Mouse (Mus musculus): Measurements from ENCODE around the gene Ankrd37.
A peak's percentile ranks its signal among the peaks of the same experiment; 100 is the strongest.

Gene Ankrd37

DNA sequence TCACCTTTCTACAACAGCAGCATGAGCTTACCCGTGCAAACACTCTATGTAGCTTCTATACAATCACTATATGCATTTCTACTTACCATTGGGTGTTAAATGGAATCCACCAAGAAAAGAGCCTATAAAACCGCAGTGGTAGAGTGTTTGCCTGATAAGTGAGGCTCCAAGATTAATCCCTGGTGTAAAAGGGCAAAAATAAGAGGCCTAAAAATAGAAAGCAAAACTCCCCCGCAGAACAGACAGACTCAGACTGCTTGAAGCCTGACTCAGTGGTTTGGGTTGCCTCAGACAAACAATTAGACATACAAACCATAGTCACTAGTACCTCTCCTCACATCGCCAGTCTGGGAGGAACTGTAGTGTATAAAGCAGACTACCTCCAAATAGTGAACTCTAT is at the start of gene Ankrd37:
Ankrd37 (minus strand) TSS at position 112 of the 400 bp plus-strand sequence.
- no peak for DNase-seq

DNA sequence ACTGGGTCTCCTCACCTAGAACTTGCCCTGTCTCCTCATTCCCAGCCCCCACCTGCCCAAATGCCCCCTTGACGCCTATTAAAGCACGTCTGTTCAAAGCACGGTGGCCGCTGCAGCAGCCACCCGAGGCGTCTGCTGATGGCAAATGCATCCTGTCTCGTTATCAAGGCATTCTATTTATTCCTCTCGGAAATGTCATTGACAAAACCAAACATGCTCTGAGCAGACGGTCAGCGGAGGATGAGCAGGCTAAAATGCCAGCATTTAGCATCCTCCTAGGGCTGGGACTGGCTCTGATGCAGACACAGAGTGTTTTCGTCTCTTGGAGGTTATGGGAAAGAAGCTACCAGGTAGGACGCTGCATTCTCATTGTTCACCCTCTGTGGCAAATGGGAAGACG is 34.8 kb upstream of the Ankrd37 start:
- DNase-seq = no peak

DNA sequence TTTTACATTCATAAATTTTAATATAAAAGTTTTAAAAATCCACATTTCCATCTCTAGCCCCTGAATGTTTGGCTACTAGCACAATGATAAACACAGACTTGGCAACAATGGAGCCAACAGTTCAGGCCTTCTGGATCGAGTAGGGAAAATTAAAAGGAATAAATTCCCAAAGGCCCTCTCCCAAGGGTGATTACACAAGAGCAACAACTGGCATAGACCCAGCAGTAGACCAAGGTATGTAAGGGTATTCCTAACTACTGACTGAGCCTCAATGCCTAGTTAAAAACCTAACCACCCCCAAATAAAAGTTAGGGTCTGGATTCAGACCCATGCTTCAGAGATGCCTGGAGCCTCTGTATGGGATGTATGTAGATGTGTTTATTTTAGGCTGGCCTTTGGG is 34.2 kb upstream of the Ankrd37 start:
- DNase-seq = no peak

DNA sequence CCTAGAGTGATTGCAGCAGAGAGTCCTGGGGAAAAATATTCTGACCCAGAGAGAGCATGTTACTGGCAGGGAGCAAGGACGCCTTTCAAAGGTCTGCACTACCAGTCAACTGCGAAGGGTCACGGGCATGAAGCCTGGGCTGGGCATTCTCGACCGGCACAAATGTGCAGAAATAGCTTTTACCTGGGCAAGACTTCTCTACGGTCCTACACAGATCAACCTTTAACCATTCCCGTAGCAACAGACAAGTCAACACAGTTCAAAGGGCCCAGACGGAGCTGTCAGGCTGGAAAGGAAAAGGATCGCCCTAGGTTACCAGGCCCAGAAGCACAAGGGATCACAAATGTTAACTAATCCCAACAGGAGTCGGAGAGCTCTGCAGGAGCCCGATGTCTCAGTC is 30.7 kb upstream of the Ankrd37 start:
- no peak for DNase-seq

DNA sequence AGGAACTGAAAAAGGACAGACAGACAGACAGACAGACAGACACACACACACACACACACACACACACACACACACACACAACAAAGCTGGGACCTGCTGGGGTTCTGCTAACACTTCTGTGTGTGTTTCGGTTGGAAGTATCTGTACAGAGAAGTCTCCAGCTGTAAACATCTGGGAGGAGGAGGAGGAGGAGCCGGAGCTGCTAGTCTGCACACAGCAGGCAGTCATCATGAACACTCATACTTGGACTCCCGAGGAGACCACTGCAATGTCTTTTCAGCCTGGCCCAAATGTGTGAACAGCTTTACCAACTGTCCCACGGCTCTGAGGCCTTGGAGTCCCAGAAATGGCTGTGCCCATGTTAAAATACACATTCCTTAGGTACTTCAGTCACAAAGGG is 18.9 kb upstream of the Ankrd37 start:
- no peak for DNase-seq

DNA sequence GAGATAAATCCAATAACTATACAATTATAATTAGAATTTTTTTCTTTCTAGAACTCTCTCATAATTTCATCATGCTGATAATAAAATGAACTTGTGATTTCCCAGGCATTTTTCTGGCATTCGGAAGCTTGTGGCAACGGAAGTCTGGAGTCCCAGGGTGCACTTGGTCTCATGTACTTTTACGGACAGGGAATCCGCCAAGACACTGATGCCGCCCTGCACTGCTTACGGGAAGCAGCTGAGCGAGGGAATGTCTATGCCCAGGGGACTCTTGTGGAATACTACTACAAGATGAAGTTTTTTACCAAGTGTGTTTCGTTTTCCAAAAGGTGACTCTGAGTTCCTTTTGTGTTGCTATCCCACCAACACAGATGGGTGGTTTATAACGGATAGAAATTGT is 17.3 kb upstream of the Ankrd37 start:
- DNase-seq = no peak

DNA sequence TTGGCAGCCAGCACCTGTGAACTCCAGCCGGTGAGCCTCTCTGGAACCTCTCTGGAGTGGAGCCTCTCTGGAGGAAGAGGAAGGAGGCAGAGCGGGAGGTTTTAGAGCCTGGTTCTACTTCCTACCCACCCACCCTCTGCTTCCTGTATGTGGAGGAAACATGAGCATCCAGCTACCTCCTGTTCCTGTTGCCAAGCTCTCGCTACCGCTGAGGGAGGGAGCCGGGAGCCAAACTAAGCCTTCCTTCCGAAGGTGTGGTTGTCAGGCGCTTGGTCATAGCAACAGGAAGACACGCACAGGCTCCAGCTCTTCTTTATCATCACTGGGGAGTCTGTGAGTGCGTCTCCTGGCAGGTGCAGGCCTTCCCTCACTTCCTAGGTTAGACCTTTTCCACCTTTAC is 16.7 kb upstream of the Ankrd37 start:
- no peak for DNase-seq

DNA sequence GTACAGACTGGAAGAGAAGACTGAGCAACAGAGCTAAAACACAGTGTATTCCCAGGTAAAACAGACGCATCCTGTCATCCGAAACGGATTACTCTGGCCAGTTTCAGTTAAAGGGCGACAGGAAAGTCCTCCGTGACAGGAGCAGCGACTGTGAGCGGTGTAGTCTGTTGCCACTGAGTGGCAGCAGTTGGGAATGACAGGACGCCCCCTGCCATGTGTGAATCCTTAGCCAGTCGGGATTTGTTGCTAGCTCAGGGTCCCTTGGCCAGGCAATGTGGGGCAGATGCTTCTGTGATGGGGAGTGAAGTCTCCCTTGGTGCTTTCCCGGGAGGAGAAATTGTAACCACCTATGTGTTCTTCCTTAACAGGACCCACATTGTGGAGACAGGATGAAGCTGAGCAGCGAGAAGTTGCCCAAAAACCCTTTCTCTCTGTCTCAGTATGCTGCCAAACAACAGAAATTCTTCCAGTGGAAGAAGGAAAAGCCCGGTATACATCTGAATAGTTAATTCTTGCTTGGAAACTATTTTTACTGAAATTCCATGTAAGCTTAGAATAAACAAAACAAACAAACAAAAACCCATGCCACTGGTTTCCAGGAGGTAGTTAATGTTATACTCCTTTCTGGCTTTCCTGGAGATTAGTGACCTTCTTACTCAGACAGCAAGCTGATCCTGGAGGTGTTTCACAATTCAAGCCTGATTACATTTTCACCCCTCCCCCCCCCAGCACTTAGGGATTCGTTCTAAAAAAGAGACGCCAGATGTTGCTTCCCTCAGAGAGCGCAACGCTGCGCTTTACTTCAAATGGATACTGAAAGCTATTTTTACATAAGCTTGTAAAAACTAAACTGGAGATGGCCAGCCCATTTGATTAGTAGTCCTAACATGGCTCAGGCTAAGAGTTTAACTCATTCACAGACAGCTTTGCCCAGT is 5.5 kb upstream of the Ankrd37 start:
- DNase-seq = no peak

DNA sequence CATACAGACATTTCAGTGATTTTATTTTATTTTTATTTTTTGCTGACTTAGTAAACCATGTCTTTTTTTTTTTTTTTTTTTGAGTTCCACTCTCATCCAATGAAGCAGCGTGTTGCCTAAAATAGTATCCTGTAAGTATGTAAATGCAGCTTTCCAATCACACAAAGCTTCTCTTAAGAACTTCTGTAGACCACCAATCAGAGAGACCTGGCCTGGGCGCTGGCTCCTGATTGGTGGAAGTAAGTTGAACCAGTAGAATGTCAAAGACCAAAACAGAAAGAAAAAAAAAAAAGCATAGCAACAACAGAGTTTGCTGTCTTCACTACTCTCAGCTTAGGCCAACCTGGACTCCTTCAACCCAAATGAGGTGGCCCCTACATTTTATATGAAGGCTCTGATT is 4.8 kb upstream of the Ankrd37 start:
- DNase-seq = no peak

DNA sequence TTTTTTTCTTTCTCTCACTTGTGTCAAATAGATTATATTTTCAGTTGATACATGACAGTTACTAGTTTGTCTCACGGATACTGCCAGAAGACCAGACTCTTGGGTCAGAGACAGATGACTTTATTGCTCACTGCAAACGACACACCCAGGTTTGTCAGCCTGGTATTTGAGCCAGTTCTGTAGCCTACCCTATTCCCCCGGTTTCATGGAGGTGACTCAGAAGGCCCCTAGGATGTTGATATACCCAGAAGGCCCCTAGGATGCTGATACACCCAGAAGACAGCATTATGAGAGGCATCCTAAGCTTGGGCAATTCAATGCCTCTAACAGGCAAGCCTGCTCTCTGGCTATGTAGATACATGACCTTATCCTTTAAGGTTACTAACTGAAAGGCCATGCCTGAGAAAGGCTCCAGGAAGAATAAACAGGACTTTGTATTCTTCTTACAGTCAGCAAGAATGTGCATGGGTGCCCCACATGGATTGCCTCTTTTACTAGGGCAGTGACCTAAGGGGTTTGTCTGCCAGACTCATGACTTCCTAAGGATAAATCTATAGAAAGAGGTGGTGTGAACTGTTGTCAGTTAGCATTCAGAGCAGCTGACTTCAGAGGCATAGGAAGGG is 1.7 kb upstream of the Ankrd37 start:
- no peak for DNase-seq

DNA sequence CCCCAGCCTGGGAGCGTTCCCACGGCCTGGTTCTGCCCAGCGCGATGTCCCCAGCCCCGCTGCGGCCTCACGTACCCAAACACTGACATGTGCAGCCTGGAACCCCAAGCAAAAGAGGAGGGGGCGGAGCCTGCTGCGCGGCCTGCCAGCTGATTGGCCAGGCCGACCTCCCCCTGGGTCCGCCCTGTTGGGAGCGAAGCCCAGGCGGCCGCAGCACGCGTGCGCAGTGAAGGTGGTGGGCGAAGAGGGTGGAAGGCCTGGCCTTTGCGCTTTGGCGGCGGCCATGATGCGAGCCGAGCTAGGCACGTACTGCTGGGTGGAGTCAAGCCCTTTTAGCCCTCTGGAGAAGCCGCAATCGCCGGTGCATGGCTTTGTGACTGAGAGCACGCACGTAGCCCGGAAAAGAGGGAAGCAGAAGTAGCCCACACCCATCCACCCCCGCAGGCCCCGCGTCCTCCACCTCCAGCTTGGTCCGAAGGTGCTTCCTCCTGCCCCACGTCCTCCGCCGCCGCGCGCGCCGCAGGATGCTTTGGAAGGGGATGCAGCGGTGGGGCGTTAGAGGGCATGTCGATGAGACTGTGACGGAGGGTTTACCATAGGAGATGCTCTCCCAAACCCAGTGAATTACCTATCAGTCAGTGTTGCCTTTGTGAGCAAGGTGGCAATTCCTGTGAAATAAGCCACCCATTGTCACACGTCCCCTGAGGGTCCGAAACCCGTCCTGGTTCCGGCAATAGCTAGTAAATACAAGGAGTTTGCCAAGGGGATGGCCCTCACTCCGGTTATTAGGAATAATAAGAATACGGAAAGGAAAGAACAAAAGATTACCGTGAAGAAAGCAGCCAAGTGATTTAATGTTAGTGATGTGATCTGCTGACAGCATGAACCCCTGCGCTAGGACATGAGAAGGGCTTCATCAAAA is 5.5 kb downstream of the Ankrd37 start:
- peak; percentile 100 for DNase-seq

DNA sequence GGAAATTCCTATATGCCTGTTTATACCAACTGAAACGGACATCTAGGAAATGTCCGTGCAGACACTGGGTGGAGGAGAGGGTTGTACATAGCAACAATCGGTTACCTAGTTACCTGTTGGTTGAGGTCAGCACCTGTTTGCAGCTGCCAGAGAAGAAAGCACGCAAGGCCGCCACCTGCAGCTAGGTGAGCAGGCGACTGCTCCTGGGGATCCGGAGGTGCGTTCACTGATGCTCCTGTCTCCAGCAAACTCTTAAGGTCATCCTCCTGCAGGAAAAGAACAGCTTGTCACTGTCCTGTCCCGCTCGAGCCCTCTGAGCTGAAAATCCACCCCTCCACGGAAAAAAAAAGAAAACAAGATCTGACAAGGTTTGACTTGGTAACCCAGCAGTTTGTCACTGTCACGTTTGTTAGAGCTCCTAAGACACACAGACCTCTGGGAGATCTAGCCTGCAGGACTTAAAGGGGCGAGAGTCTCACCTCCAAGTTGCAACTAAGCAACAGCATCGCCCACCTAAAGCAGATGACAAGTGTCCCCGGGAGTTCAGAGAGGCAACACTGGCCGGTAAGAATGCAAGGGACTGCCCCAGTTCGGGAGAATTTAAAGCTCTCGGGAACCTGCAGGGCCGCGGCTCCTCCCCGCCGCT is 6.2 kb downstream of the Ankrd37 start, which contains the start of gene Lrp2bp:
Lrp2bp (plus strand) TSS at position 166 of the 646 bp plus-strand sequence.
- DNase-seq = no peak

DNA sequence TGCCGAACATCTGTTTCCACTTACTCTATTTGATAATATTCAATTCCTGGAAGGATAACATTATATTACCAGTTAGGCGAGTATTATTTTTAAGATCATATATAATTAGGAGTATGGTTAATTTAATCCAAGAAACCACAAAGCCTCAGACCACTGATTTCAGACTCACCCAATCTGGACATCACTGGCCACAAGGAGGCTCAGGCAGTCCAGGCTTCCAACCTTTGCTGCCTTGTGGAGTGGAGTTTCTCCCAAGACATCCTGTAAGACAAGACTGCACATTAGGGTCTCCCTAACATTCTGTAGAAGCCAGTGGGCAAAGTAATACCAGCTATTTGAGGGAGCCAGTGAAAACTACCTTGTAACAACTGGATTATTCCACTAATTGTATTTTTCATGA is 7.3 kb downstream of the Ankrd37 start:
- DNase-seq = no peak

DNA sequence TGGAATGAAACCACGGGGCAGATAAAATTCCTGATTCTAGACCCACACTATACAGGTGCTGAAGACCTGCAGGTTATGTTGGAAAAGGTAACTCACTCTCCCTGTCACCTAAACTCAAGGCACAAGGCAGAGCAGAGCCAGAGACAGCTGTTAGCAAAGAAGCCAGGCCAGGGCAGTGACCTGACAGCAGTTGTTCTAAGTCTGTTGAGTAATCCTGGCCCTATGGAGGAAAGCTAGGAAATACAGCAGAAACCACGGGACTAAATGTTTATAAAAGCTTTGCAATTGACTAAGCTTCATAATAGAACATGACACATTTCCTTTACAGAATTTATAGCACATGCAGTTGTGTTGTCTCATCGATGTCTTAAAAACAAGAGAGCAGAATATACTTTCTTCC is 9.9 kb downstream of the Ankrd37 start:
- DNase-seq = no peak

DNA sequence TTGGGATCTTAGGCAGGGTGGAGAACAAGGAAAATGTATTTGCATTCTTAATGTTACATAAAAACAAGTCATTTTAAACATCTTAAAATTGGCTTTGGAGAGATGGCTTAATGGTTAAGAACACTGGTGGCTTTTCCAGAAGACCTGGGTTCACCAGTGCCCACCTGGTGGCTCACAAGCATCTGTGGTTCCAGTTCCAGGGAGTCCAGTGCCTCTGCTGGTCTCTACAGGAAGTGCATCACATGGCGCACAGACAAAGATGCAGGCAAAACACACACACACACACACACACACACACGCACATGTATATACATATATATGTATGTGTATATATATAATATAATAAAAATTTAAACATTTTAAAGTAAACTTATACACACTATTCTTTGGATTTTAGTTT is 11.4 kb downstream of the Ankrd37 start:
- no peak for DNase-seq

DNA sequence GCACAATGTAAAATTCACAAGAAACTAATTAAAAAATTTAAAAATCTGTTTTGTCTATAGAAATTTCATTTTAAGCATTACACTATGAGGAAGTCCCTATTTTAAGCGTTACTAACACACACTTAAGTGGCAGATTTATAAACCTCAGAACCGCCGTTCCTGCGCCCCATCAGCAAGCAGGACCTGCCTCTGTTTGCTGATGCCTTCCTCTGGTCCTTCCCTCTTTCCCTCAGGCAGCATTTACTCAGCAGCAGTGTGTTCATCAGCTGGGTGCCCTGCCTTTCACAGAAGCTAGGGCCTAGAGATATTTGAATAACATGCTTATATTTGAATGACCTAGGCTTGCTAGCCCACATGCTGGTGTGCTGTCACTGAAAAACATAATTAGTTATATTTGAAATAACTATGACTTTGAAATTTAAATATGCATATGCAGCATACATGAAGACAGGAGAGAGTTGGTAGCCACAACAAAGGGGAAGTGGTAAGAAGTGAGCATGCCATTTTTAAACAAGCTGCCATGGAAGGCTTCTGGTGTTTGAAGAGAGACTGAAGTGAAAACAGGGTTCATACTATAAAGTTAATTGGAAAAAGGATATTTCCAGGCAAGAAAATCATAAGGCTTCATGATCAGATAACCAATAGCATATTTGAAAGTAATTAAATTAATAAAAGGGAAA is 14.7 kb downstream of the Ankrd37 start:
- no peak for DNase-seq

DNA sequence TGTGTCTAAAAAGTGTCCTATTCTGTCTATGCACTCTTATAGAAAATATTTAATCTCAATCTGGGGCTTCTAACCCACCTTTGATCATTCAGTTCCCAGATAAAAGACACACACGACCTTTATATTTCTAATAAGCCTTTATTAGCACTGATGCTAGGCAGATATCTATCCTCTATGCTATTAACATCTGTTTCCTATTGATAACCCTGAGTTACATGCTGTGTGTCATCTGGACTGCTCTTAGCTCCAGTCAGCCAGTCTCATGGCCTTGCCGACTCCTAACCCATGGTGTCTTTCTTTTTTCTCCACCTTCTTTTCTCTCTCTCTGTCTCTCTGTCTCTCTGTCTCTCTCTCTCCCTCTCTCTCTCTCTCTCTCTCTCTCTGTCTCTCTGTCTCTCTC is 17.3 kb downstream of the Ankrd37 start:
- no peak for DNase-seq

DNA sequence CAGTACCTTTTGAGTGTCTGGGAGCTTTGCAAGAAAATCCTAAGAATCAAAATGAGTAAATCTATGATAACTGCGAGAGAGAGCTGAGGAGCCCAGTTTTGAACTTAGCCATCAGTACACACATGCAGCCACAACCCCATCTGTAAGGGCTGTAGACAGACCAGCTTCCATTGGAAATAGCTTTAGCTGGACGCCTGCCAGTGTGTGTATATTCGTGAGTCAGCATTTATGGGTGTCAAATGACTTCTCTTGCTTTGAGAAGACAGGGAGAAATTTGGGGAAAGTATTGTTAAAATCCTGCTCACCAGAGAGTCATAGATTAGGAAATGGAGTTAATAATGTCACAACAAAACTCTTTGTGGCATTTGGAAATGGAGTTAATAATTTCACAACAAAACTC is 18.8 kb downstream of the Ankrd37 start:
- no peak for DNase-seq

DNA sequence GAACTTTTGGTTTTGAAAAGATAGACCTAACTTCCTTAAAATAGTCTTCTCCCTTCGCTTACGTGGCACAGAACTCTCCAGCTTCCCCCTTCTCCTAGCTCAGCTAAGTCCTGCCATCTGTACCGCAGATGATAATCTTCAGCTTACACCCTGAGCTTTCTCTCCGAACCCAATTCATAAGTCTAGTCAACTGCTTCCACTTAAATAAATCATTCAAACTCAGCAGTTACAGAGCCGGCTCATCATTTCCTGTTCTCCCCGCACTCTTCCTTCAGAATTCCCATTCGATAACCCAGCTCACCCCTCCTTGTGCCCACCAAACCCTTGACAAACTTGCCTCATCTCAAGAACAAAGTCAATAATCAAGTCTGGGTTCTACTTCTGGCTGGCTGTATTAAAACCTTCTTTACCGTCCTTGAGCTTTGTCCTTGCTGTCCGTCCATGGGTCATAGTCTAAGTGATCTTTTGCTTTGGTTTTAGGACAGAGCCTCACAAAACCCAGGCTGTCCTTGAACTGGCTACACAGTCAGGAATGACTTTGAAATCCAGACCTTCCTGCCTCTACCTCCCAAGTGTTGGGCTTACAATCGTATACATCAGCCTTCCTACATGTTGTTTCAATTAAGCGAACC is 29.6 kb downstream of the Ankrd37 start:
- DNase-seq = no peak

DNA sequence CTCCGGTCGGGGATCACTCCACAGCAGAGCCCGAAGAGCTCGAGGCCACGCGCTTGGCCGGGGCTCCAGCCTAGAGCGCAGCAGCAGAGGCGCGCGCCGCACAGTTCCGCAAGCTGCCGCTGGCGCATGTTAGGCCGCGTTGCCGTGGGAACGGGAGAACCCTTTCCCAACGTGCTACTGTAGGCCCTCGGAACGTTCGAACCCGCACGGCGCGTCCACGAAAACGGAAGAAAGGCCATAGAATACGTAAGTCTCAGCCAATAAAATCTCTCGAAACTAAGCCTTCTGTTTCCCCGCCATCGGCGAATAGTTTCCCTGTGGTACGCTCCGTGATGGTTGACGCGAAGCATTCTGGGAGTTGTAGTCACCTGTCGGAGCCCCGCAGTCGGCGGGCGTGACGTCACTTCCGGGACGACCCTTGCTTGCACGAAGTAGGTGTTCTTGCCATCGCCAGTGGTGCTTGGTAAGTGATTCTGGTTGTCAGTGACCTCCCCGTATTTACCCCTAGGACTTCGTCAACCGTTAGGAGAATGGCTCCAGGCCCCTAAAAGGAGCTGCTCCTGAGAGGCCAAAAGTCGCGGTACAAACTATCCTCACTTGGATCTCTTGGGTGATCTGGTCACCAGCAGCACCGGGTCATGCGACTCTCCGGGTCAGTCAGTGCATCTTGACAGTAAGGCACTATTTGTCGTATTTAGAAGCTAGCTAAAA is 30.2 kb downstream of the Ankrd37 start, which contains the start of the genes 1700029J07Rik and Ufsp2:
1700029J07Rik (minus strand) TSS at position 127 of the 711 bp plus-strand sequence.
Ufsp2 (plus strand) TSS at position 403 of the 711 bp plus-strand sequence.
- DNase-seq = peak; percentile 98

Measured in cerebellum, adult 11 months (tissue).